Mouse (Mus musculus) E14TG2a.4 (cell line): ENCODE measurements around the gene Macrod2.

Experiments used
- H3K27me3 ChIP-seq: 2 replicates; pipeline ENCODE4 v1.6.1; 2014; ENCODE audit warnings: low read length, control low read depth; ENCODE audit not compliant: insufficient read depth
- H3K36me3 ChIP-seq: 2 replicates; pipeline ENCODE4 v1.6.1; 2014; ENCODE audit warnings: low read length, control low read depth; ENCODE audit not compliant: insufficient read depth
- H3K4me1 ChIP-seq: replicated peaks from 2 replicates; pipeline ENCODE4 v1.6.1; 2014; ENCODE audit warnings: low read depth, low read length, control low read depth
- H3K4me3 ChIP-seq: replicated peaks from 2 replicates; pipeline ENCODE4 v1.5.1; 2014; ENCODE audit warnings: mild to moderate bottlenecking, low read length
- H3K9me3 ChIP-seq: 2 replicates; pipeline ENCODE4 v1.6.1; 2014; ENCODE audit warnings: low read length, control low read depth
- CTCF ChIP-seq: conservative IDR thresholded peaks from 2 replicates; pipeline ENCODE4 v1.5.1; 2014; ENCODE audit warnings: low read length
- NANOG ChIP-seq: IDR thresholded peaks from 2 replicates; pipeline ENCODE4 v1.6.1; 2014; ENCODE audit warnings: borderline replicate concordance, low read length, mixed read lengths
- POU5F1 ChIP-seq: IDR thresholded peaks from 2 replicates; pipeline ENCODE4 v1.6.1; 2014; ENCODE audit warnings: low read length, borderline replicate concordance

The Macrod2 gene

DNA sequence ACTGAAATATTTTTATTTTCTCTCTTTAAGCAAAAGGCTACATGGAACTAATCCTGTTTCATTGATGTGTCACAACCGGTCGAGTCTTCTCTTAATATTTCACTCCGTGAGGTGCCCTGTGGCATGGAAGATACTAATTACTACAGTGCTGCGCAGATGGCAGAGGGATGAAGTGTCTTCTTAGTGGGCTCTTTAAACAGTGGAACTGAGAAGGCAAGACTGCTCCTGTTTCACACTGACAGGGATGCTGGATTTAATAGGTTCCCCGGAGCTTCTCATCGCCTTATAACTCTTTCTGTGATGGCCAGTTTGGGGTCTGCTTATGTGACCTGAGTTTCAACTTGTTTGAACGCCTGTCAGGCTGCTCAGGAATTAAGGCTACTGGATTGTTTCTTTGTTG lies 612.6 kb downstream of the Macrod2 start:
- H3K4me1 ChIP-seq = no peaks in the 10 kb centered on the region
- no peaks in the 10 kb centered on the region for H3K9me3 ChIP-seq
- no peak overlapping the region for H3K4me3 ChIP-seq
- no peaks in the 10 kb centered on the region for H3K27me3 ChIP-seq
- no peak for TF ChIP-seq NANOG
- no peak for TF ChIP-seq CTCF
- no peak for TF ChIP-seq POU5F1
- H3K36me3 ChIP-seq = no peaks in the 10 kb centered on the region

DNA sequence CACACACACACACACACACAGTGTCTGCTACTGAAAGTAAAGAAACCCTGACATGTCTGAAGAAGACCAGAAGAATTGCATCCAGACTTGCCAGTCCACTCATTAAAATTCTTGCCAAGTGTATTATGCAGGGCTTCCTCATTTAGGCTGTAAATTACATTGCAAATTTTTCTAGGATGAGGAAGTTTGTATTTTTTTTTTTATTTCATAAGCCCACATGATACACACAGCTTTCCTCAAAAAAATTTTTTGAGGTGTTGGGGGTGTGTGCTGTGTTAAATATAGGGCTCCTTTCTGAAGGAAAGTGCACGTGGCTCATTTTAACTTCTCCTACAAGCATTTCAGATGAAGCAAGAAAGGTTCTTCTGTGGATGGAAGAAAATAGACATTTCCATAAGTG lies 613.3 kb downstream of the Macrod2 start:
- H3K9me3 ChIP-seq = no peaks in the 10 kb centered on the region
- H3K4me1 ChIP-seq = no peaks in the 10 kb centered on the region
- TF ChIP-seq CTCF = no peak
- TF ChIP-seq POU5F1 = no peak
- no peak for TF ChIP-seq NANOG
- no peaks in the 10 kb centered on the region for H3K36me3 ChIP-seq
- H3K4me3 ChIP-seq = no peak overlapping the region
- no peaks in the 10 kb centered on the region for H3K27me3 ChIP-seq

DNA sequence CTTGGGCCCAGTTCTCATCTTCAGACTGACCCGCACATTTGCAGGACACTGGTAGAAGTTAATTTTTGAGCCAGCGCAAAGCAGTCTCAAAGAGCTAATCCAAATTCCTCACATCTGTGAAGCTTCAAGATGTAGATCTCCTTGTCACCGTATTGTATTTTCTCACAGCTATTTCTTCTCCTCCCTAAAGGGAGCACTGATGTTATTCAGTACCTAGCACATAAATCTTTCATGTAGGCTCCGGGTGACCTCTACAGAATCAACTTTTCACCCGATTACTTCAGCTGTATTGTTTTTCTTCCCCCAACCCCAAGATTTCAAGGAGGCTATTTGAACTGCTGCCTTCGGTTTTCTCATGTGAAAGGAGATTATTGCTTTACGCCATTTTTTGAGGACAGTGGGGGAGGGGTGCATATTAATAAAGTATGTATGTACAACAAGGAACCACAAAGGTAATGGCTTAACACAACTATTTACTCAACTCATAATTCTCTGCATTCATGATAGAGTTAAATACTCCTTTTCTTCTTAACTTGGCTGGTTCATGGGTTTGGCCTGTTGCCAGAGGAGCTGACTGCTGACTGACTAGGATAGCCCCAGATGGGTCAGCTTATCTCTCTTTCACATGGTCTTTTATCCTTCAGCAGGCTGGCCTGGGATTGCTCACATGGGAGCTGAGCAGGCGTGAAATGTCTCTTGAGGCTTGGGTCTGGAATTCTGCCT lies 618.5 kb downstream of the Macrod2 start:
- TF ChIP-seq POU5F1 (no peak), NANOG (no peak), CTCF (no peak)
- Histone ChIP-seq H3K4me3 (no peak overlapping the region), H3K4me1 (no peaks in the 10 kb centered on the region), H3K27me3 (no peaks in the 10 kb centered on the region), H3K9me3 (no peaks in the 10 kb centered on the region), H3K36me3 (no peaks in the 10 kb centered on the region)

DNA sequence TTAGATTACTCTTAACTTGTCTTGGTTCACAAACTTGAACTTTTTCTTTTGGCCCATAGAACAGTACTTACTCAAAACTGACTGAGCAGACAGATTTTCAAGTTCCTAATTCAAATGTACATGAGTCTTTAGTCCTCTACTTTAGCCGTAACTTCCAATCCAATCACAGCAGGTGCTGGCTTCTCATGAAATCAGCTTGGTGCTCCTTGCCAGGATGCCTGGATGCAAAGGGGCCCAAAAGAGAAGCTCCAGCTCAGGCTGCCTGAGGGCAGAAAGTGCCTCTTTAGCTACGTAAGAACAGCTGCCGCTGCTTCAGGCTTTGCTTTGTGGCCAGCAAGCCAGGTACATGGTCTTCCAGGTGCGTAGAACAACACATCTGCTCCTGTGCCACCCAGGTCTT lies 627.9 kb downstream of the Macrod2 start:
- Histone ChIP-seq H3K4me1 (no peaks in the 10 kb centered on the region), H3K36me3 (no peaks in the 10 kb centered on the region), H3K9me3 (no peaks in the 10 kb centered on the region), H3K4me3 (no peak overlapping the region), H3K27me3 (no peaks in the 10 kb centered on the region)
- TF ChIP-seq CTCF (no peak), POU5F1 (no peak), NANOG (no peak)

DNA sequence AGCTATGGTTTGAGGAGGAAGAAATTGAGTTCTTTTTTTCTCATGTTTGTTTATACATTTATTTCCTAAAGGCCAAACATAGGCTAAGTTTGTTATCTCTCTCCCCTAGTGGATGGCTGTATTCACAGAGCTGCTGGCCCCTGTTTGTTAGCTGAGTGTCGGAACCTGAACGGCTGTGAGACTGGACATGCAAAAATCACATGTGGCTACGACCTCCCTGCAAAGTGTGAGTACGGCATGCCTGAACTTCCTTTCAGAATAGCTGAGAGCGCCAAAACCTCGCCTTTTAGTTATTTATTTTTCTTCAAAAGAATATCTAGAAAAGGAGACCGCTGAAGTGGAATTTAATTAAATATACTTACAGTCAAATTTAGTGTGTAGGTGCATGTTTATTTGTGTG lies 628.8 kb downstream of the Macrod2 start:
- no peaks in the 10 kb centered on the region for H3K9me3 ChIP-seq
- H3K27me3 ChIP-seq = no peaks in the 10 kb centered on the region
- TF ChIP-seq NANOG = no peak
- no peak for TF ChIP-seq CTCF
- no peak for TF ChIP-seq POU5F1
- H3K4me1 ChIP-seq = no peaks in the 10 kb centered on the region
- H3K36me3 ChIP-seq = no peaks in the 10 kb centered on the region
- H3K4me3 ChIP-seq = no peak overlapping the region

DNA sequence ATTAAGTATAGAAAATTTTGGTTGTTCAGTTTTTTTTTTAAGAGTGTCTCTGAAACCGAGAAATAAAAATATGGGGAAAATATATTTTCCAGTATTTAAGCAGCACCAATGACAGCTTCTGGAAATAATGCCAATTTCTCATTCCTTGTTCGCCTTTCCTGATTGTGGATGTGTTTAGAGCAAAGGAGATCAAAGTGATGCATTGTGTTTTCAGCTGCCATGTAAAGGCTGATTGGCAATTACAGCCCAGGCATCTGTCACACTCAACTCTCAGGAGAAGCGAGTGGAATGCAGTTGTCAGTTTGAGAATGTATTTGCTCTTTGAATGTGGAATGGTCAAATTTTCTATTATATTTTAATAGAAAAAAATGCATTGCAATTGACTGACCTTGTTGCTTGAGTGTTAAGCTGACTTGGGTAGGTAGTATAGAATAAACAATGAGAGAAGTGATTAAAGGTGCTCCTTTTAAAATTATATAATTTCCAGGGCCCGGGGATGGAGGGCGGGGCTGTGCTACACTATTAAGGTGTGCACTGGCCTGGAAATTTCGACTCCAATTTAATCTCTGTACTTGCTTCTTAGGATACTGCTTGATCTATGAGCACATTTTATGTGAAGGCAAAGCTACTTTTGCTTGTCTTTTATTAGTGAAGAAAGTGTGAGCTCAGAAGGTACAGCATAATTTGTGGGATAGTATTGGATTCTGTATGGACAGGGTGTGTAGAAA lies 629.4 kb downstream of the Macrod2 start:
- H3K9me3 ChIP-seq = no peaks in the 10 kb centered on the region
- no peaks in the 10 kb centered on the region for H3K4me1 ChIP-seq
- H3K4me3 ChIP-seq = no peak overlapping the region
- no peaks in the 10 kb centered on the region for H3K36me3 ChIP-seq
- TF ChIP-seq NANOG (no peak), CTCF (no peak), POU5F1 (no peak)
- no peaks in the 10 kb centered on the region for H3K27me3 ChIP-seq

DNA sequence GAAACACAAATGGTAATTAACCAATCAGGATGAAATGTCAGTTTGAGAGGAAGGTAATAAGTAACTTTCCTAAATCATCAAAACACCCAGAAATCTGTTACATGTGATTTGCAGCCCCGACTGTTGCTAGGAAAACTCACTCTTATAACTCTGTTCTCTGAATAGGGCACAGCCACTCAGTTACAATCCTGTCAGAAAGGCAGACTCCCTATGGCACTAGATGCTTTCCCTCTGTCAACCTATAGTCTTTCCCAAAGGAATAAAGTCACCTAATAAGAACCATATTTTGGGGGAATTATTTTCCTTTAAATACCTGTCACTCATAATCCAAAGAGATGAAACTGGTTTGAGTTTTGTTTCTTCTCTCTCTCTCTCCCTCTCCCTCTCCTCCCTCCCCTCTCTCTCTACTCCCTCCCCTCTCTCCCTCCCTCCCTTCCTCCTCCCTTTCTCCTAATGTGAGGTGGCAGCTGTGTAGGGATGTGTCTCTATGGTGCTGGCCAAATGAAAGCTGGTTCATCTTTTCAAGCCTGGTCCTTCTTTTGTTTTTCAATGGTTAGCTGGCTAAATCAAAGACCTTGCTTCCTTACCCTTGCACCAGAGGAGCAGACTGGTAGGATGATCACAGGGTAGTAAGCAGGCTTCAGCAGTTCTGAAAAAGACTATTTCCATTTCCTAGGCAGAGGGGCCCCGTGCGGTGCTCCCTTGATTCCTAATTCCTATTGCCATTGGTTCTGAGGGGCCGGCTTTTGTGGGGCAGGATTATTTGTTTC lies 661.8 kb downstream of the Macrod2 start:
- no peaks in the 10 kb centered on the region for H3K9me3 ChIP-seq
- TF ChIP-seq POU5F1 = no peak
- no peak for TF ChIP-seq NANOG
- no peak for TF ChIP-seq CTCF
- no peaks in the 10 kb centered on the region for H3K27me3 ChIP-seq
- no peaks in the 10 kb centered on the region for H3K4me1 ChIP-seq
- no peaks in the 10 kb centered on the region for H3K36me3 ChIP-seq
- H3K4me3 ChIP-seq = no peak overlapping the region

DNA sequence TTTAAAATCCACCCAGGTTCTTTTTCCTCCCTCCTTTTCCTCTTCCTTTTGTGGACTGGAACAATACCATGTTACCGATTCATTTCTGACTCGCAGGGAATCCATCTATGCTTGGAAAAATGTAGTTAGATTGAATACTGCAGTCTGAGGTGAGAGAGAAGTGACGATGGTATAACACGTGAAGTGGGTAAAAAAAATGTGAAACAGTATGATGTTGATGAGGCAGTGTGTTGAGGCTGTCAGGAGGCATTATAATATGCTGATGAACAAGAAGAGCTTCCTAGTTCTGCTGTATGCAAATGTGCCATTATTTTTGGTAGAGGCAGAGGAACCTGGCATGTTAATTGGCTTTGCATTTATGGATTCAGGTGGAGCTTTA lies 662.3 kb downstream of the Macrod2 start:
- TF ChIP-seq POU5F1 (no peak), CTCF (no peak)
- no peaks in the 10 kb centered on the region for H3K4me1 ChIP-seq
- no peaks in the 10 kb centered on the region for H3K9me3 ChIP-seq
- no peaks in the 10 kb centered on the region for H3K36me3 ChIP-seq
- no peak overlapping the region for H3K4me3 ChIP-seq
- H3K27me3 ChIP-seq = no peaks in the 10 kb centered on the region
